25 mouse cellular contexts compared by ENCODE assay signal in genomic region chr16:97665518-97665917, GRCm38 (mm10). TPM values are rescaled to one million over a fixed set of nuclear protein-coding genes. Genes with fewer than 3 reads are reported as not detected.
A peak's percentile ranks its signal among the peaks of the same experiment; 100 is the strongest.
DNase-seq lines count a peak whose midpoint lies in the region; ATAC-seq and TF ChIP-seq lines count a peak whose summit lies in the region.
"Had no signal": no experiment of that assay in that cellular context is flagged by ENCODE, and none has a peak within 500 bp of the region (broad histone marks: within the 10 kb centered on the region; RNA-seq: fewer than 3 reads in every experiment).

No protein-coding gene starts in this region.

- H3K9ac ChIP-seq in kidney, embryonic 15.5 days = no peak overlapping the region
- no peak overlapping the region for H3K9ac ChIP-seq in lung, embryonic 14.5 days
- H3K9ac ChIP-seq: forebrain, postnatal 0 days; hindbrain, embryonic 14.5 days; liver, embryonic 15.5 days; neural tube, embryonic 13.5 days had no signal

- DNase-seq in kidney, postnatal 14 days = peak; percentile 24
- peak; percentile 83 for DNase-seq in R1 (ENCODE audit: low read depth, low spot score)
- no peak for DNase-seq in lung, embryonic 14.5 days
- DNase-seq in gastrocnemius, adult 8-10 months (ENCODE audit: low spot score in 2 of 2) = no peak
- DNase-seq in adrenal gland, adult 8-10 months = no peak
- DNase-seq: adrenal gland, postnatal 36 days; cerebellum, adult 9-10 months; forebrain, postnatal 0 days; gastrocnemius, postnatal 10 days; kidney, postnatal 4 days; right cerebral cortex, postnatal 4 days; thymus, postnatal 25 days had no signal

- no peak overlapping the region for H3K4me3 ChIP-seq in kidney, embryonic 15.5 days (replicated peaks)
- H3K4me3 ChIP-seq in lung, embryonic 14.5 days (ENCODE audit: low read depth, low read length) = no peak overlapping the region
- H3K4me3 ChIP-seq in small intestine, adult 2 months (ENCODE audit: low read depth, low read length) = no peak overlapping the region
- H3K4me3 ChIP-seq: limb, embryonic 10.5 days; liver, embryonic 15.5 days; midbrain, embryonic 10.5 days; neural tube, embryonic 13.5 days had no signal

- H3K36me3 ChIP-seq in kidney, embryonic 15.5 days = no peaks in the 10 kb centered on the region
- no peaks in the 10 kb centered on the region for H3K36me3 ChIP-seq in lung, embryonic 14.5 days (ENCODE audit: insufficient read depth)
- no peaks in the 10 kb centered on the region for H3K36me3 ChIP-seq in small intestine, adult 2 months (ENCODE audit: control insufficient read depth, insufficient read depth, low read length)
- H3K36me3 ChIP-seq: limb, embryonic 10.5 days; liver, embryonic 15.5 days; midbrain, embryonic 10.5 days; neural tube, embryonic 13.5 days had no signal

- no peak for TF ChIP-seq POLR2A in small intestine, adult 2 months (IDR thresholded peaks at IDR 0.05; ENCODE audit: low read depth, low read length)

- no peaks in the 10 kb centered on the region for H3K27me3 ChIP-seq in kidney, embryonic 15.5 days
- H3K27me3 ChIP-seq in lung, embryonic 14.5 days (ENCODE audit: insufficient read depth, low read length) = no peaks in the 10 kb centered on the region
- no peaks in the 10 kb centered on the region for H3K27me3 ChIP-seq in small intestine, adult 2 months (ENCODE audit: control insufficient read depth, insufficient read depth, low read length)
- H3K27me3 ChIP-seq: liver, embryonic 15.5 days; neural tube, embryonic 13.5 days had no signal

- TF ChIP-seq CTCF in lung, embryonic 14.5 days (IDR thresholded peaks at IDR 0.05; ENCODE audit: low read depth) = no peak
- TF ChIP-seq CTCF in small intestine, adult 2 months (IDR thresholded peaks at IDR 0.05; ENCODE audit: extremely low read depth, insufficient read length, insufficient replicate concordance, low read depth, low read length) = no peak

- H3K27ac ChIP-seq in kidney, embryonic 15.5 days = no peak overlapping the region
- no peak overlapping the region for H3K27ac ChIP-seq in lung, embryonic 14.5 days (ENCODE audit: low read depth)
- H3K27ac ChIP-seq in small intestine, adult 2 months (ENCODE audit: insufficient read depth, low read depth, low read length) = peak overlapping the region; percentile 56
- H3K27ac ChIP-seq: hindbrain, embryonic 14.5 days; limb, embryonic 10.5 days; liver, embryonic 15.5 days; midbrain, embryonic 10.5 days; neural tube, embryonic 13.5 days had no signal

- H3K4me1 ChIP-seq in kidney, embryonic 15.5 days = no peaks in the 10 kb centered on the region
- no peaks in the 10 kb centered on the region for H3K4me1 ChIP-seq in lung, embryonic 14.5 days (ENCODE audit: insufficient read depth)
- H3K4me1 ChIP-seq in small intestine, adult 2 months (ENCODE audit: control insufficient read depth, insufficient read depth, insufficient read length, low read length) = peaks cover 36% of the 10 kb centered on the region; the same call in 1 of the 2 replicates
- H3K4me1 ChIP-seq: limb, embryonic 10.5 days; liver, embryonic 15.5 days; neural tube, embryonic 13.5 days had no signal

- no peak for ATAC-seq in kidney, embryonic 15.5 days (replicated peaks; ENCODE audit: low FRiP score)
- ATAC-seq in lung, embryonic 14.5 days (ENCODE audit: insufficient read depth) = peak; percentile 39; the same call in 1 of the 2 replicates
- no peak for ATAC-seq in megakaryocyte-erythroid progenitor cell, adult 5-6 weeks (replicated peaks; ENCODE audit: low FRiP score, low TSS enrichment, poor library complexity, severe bottlenecking)
- ATAC-seq: activated CD4-positive, CD25-positive, alpha-beta regulatory T cell, adult 4 months; forebrain, postnatal 0 days had no signal

- no peak overlapping the region for H3K4me2 ChIP-seq in kidney, embryonic 15.5 days
- H3K4me2 ChIP-seq in lung, embryonic 14.5 days = no peak overlapping the region
- H3K4me2 ChIP-seq: hindbrain, embryonic 14.5 days; liver, embryonic 15.5 days; neural tube, embryonic 13.5 days had no signal

- H3K9me3 ChIP-seq in kidney, embryonic 15.5 days (replicated peaks) = no peaks in the 10 kb centered on the region
- no peaks in the 10 kb centered on the region for H3K9me3 ChIP-seq in lung, embryonic 14.5 days (ENCODE audit: low read depth, low read length)
- H3K9me3 ChIP-seq: limb, embryonic 10.5 days; liver, embryonic 15.5 days; midbrain, embryonic 10.5 days; neural tube, embryonic 13.5 days had no signal

- WGBS in kidney, embryonic 15.5 days = 52% methylated on average over 1 of the region's 1 CpGs
- 90% methylated on average over 1 of the region's 1 CpGs for WGBS in lung, embryonic 14.5 days
- WGBS in small intestine, adult 2 months = 23% methylated on average over 1 of the region's 1 CpGs

RNA-seq across cellular contexts. Expression of gene Tmprss2, which starts 54.5 kb away (rescaled TPM):
- polyA plus RNA-seq in kidney, embryonic 15.5 days (2015; fragmentation: Nextera tagmentation; extraction: Ambion mirVana) = 31.9 and 32.5 TPM in 2 replicates
- 6.4 and 7.4 TPM in 2 replicates for polyA plus RNA-seq in lung, embryonic 14.5 days (2014; fragmentation: Nextera tagmentation; extraction: Ambion mirVana)
- 39.8 and 71.1 TPM in 2 replicates for polyA plus RNA-seq in small intestine, adult 2 months (2012; rRNA removed)
- not detected for total RNA-seq in gastrocnemius, adult 8-10 months (2022)
- total RNA-seq in adrenal gland, adult 8-10 months (2022) = under 1 TPM in 2 of 4 experiments, not detected in 2; 0.07 to 0.09 TPM
- not detected in 2 replicates for total RNA-seq in megakaryocyte-erythroid progenitor cell, adult 5-6 weeks (2014; fragmentation: Nextera tagmentation)
- total RNA-seq in megakaryocyte-erythroid progenitor cell, adult 5-6 weeks (2017) = not detected in 2 replicates
- total RNA-seq: adrenal gland, postnatal 36 days; gastrocnemius, postnatal 10 days; heart, adult 8-10 months; MEL; monocyte, adult 5-6 weeks had no signal
- polyA plus RNA-seq: C2C12; hindbrain, embryonic 14.5 days; neural tube, embryonic 13.5 days had no signal

Comparison
In these comparisons a context has a peak if more than half of its experiments do, and no peak if none do; other contexts are left out.
1. DNase-seq: peak in kidney, postnatal 14 days (single experiment) and R1 (single experiment); none in lung, embryonic 14.5 days (single experiment), gastrocnemius, adult 8-10 months (0 of 2) and adrenal gland, adult 8-10 months (single experiment).